In the genomic region with DNA sequence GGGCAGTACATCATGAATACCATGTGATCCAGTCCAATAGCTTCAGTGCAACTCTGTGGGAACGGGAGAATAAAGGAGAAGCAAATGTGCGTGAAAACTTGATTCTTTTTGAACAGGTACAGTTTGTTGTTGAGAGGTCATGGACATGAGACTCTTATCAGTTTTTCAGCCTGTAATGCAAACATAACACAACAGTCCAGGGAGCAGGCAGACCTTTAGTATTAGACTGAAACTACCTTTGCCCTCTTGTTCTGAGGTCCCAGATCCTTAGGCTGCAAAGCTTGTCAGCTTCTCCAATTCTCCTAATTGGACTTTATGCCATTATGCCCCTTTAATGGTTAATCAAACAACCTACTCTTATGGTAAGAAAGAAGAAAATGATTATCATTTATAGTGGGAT, we compare ENCODE assay signal across 21 mouse cellular contexts.
A peak's percentile ranks its signal among the peaks of the same experiment; 100 is the strongest.
DNase-seq lines count a peak whose midpoint lies in the region; ATAC-seq and TF ChIP-seq lines count a peak whose summit lies in the region.
"Had no signal": no experiment of that assay in that cellular context is flagged by ENCODE, and none has a peak within 500 bp of the region (broad histone marks: within the 10 kb centered on the region; RNA-seq: fewer than 3 reads in every experiment).

No protein-coding gene starts in this region.

- H3K36me3 ChIP-seq in intestine, embryonic 15.5 days, result no peaks in the 10 kb centered on the region
- no peaks in the 10 kb centered on the region for H3K36me3 ChIP-seq in intestine, postnatal 0 days (ENCODE audit: control insufficient read depth, insufficient read depth)
- no peaks in the 10 kb centered on the region for H3K36me3 ChIP-seq in liver, adult 2 months (ENCODE audit: control insufficient read depth, insufficient read depth, low read length)
- no peaks in the 10 kb centered on the region for H3K36me3 ChIP-seq in liver, embryonic 12.5 days
- no peaks in the 10 kb centered on the region for H3K36me3 ChIP-seq in intestine, embryonic 16.5 days (ENCODE audit: control insufficient read depth, insufficient read depth, low read length)
- H3K36me3 ChIP-seq in lung, postnatal 0 days (ENCODE audit: insufficient read depth, low read length), result no peaks in the 10 kb centered on the region
- H3K36me3 ChIP-seq: G1E had no signal

- H3K4me3 ChIP-seq in intestine, embryonic 15.5 days (replicated peaks), result no peak overlapping the region
- no peak overlapping the region for H3K4me3 ChIP-seq in intestine, postnatal 0 days (ENCODE audit: low read depth, low read length)
- no peak overlapping the region for H3K4me3 ChIP-seq in liver, adult 2 months (ENCODE audit: insufficient read depth, low read depth, low read length)
- H3K4me3 ChIP-seq in liver, embryonic 12.5 days, result no peak overlapping the region
- H3K4me3 ChIP-seq in intestine, embryonic 16.5 days (ENCODE audit: low read length), result no peak overlapping the region
- no peak overlapping the region for H3K4me3 ChIP-seq in lung, postnatal 0 days (ENCODE audit: low read depth, low read length)

- no peak for TF ChIP-seq CTCF in intestine, postnatal 0 days (IDR thresholded peaks at IDR 0.05; ENCODE audit: low read depth)
- TF ChIP-seq CTCF in liver, adult 2 months (IDR thresholded peaks at IDR 0.05; ENCODE audit: low read depth, low read length), result no peak
- no peak for TF ChIP-seq CTCF in lung, postnatal 0 days (IDR thresholded peaks at IDR 0.05)

- no peaks in the 10 kb centered on the region for H3K79me2 ChIP-seq in liver, adult 2 months (ENCODE audit: control insufficient read depth, insufficient read depth, low read length)

- no peak for TF ChIP-seq EP300 in lung, postnatal 0 days (IDR thresholded peaks at IDR 0.05)

- H3K4me1 ChIP-seq in intestine, embryonic 15.5 days (replicated peaks), result no peaks in the 10 kb centered on the region
- no peaks in the 10 kb centered on the region for H3K4me1 ChIP-seq in intestine, postnatal 0 days (replicated peaks; ENCODE audit: control insufficient read depth, insufficient read depth, low read length)
- no peaks in the 10 kb centered on the region for H3K4me1 ChIP-seq in liver, adult 2 months (ENCODE audit: control insufficient read depth, insufficient read depth, low read length)
- no peaks in the 10 kb centered on the region for H3K4me1 ChIP-seq in liver, embryonic 12.5 days
- H3K4me1 ChIP-seq in intestine, embryonic 16.5 days (ENCODE audit: control insufficient read depth, insufficient read depth, low read length), result no peaks in the 10 kb centered on the region
- H3K4me1 ChIP-seq in lung, postnatal 0 days (ENCODE audit: insufficient read depth, low read depth, low read length), result no peaks in the 10 kb centered on the region

- no peak overlapping the region for H3K4me2 ChIP-seq in intestine, embryonic 15.5 days (replicated peaks)
- no peak overlapping the region for H3K4me2 ChIP-seq in intestine, postnatal 0 days (replicated peaks; ENCODE audit: low read depth)
- H3K4me2 ChIP-seq in liver, embryonic 12.5 days, result no peak overlapping the region
- no peak overlapping the region for H3K4me2 ChIP-seq in intestine, embryonic 16.5 days (ENCODE audit: low read depth, low read length)
- no peak overlapping the region for H3K4me2 ChIP-seq in lung, postnatal 0 days (replicated peaks; ENCODE audit: low read depth, low read length)

- no peak overlapping the region for H3K9ac ChIP-seq in intestine, embryonic 15.5 days
- H3K9ac ChIP-seq in intestine, postnatal 0 days (ENCODE audit: low read depth, low read length), result no peak overlapping the region
- H3K9ac ChIP-seq in liver, adult 2 months (ENCODE audit: low read depth, low read length), result no peak overlapping the region
- no peak overlapping the region for H3K9ac ChIP-seq in liver, embryonic 12.5 days
- H3K9ac ChIP-seq in intestine, embryonic 16.5 days (ENCODE audit: low read depth, low read length), result no peak overlapping the region
- H3K9ac ChIP-seq in lung, postnatal 0 days (replicated peaks; ENCODE audit: low read depth), result no peak overlapping the region

- DNase-seq in liver, adult 2 months (ENCODE audit: extremely low read depth, low read depth, low spot score), result peak; percentile 41
- no peak for DNase-seq in lung, postnatal 0 days (ENCODE audit: low spot score)
- DNase-seq: adrenal gland, adult 2 months; adrenal gland, adult 8-10 months; adrenal gland, postnatal 10 days; adrenal gland, postnatal 14 days; adrenal gland, postnatal 25 days; adrenal gland, postnatal 36 days; B cell, adult 2 months; cerebellum, adult 11 months; cerebellum, adult 11-12 months; cerebellum, adult 18-20 months had no signal

- H3K9me3 ChIP-seq in intestine, embryonic 15.5 days, result no peaks in the 10 kb centered on the region
- H3K9me3 ChIP-seq in intestine, postnatal 0 days (ENCODE audit: control insufficient read depth), result no peaks in the 10 kb centered on the region
- no peaks in the 10 kb centered on the region for H3K9me3 ChIP-seq in liver, embryonic 12.5 days (replicated peaks)
- no peaks in the 10 kb centered on the region for H3K9me3 ChIP-seq in intestine, embryonic 16.5 days (ENCODE audit: control insufficient read depth, low read length)
- no peaks in the 10 kb centered on the region for H3K9me3 ChIP-seq in lung, postnatal 0 days (ENCODE audit: low read length)
- H3K9me3 ChIP-seq: G1E had no signal

- no peak overlapping the region for H3K27ac ChIP-seq in intestine, embryonic 15.5 days
- H3K27ac ChIP-seq in intestine, postnatal 0 days (ENCODE audit: low read depth, low read length), result no peak overlapping the region
- H3K27ac ChIP-seq in liver, adult 2 months (replicated peaks; ENCODE audit: insufficient read depth, low read depth, low read length), result no peak overlapping the region
- no peak overlapping the region for H3K27ac ChIP-seq in liver, embryonic 12.5 days
- H3K27ac ChIP-seq in intestine, embryonic 16.5 days (ENCODE audit: low read length), result no peak overlapping the region
- H3K27ac ChIP-seq in lung, postnatal 0 days (ENCODE audit: low read length), result no peak overlapping the region

- peak; percentile 66 for ATAC-seq in intestine, embryonic 15.5 days
- no peak for ATAC-seq in intestine, postnatal 0 days
- ATAC-seq in liver, embryonic 12.5 days, result no peak
- ATAC-seq in intestine, embryonic 16.5 days, result peak; percentile 87
- no peak for ATAC-seq in lung, postnatal 0 days
- ATAC-seq: activated CD4-positive, CD25-positive, alpha-beta regulatory T cell, adult 4 months; CD4-positive, CD25-positive, alpha-beta regulatory T cell, adult 4 months; Patski had no signal

- no peak for TF ChIP-seq POLR2A in liver, adult 2 months (IDR thresholded peaks at IDR 0.05; ENCODE audit: extremely low read depth, insufficient read depth, low read length)

- H3K27me3 ChIP-seq in intestine, embryonic 15.5 days (replicated peaks), result no peaks in the 10 kb centered on the region
- no peaks in the 10 kb centered on the region for H3K27me3 ChIP-seq in intestine, postnatal 0 days (replicated peaks; ENCODE audit: control insufficient read depth, insufficient read depth, low read length)
- no peaks in the 10 kb centered on the region for H3K27me3 ChIP-seq in liver, adult 2 months (ENCODE audit: control insufficient read depth, insufficient read depth, low read length)
- no peaks in the 10 kb centered on the region for H3K27me3 ChIP-seq in liver, embryonic 12.5 days (replicated peaks)
- no peaks in the 10 kb centered on the region for H3K27me3 ChIP-seq in intestine, embryonic 16.5 days (replicated peaks; ENCODE audit: control insufficient read depth, insufficient read depth, low read length)
- no peaks in the 10 kb centered on the region for H3K27me3 ChIP-seq in lung, postnatal 0 days (replicated peaks; ENCODE audit: insufficient read depth, low read length)
- H3K27me3 ChIP-seq: CH12.LX, Patski had no signal

- WGBS in intestine, embryonic 15.5 days, result 75% methylated on average over 2 of the region's 2 CpGs
- WGBS in intestine, postnatal 0 days, result 59% methylated on average over 2 of the region's 2 CpGs
- 35% methylated on average over 2 of the region's 2 CpGs for WGBS in liver, adult 2 months
- 64% methylated on average over 2 of the region's 2 CpGs for WGBS in liver, embryonic 12.5 days (ENCODE audit: insufficient replicate concordance)
- WGBS in intestine, embryonic 16.5 days, result 73% methylated on average over 2 of the region's 2 CpGs
- 54% methylated on average over 2 of the region's 2 CpGs for WGBS in lung, postnatal 0 days

Comparison
In these comparisons a context has a peak if more than half of its experiments do, and no peak if none do; other contexts are left out.
1. ATAC-seq: peak in intestine, embryonic 15.5 days (single experiment) and intestine, embryonic 16.5 days (single experiment); none in intestine, postnatal 0 days (single experiment), liver, embryonic 12.5 days (single experiment) and lung, postnatal 0 days (single experiment).